Mouse (Mus musculus) limb, embryonic 11.5 days (tissue): Measurements from ENCODE around the gene Lancl1. TPM values are rescaled to one million over a fixed set of nuclear protein-coding genes. Genes with fewer than 3 reads are reported as not detected.

Experiments used
- ATAC-seq: fragments of 200-750 bp; cut with Nextera tagmentation; 2 replicates; pipeline ENCODE4 v1.8.0; 2017; ENCODE audit warnings: low read depth; ENCODE audit not compliant: insufficient number of reproducible peaks, low FRiP score, low TSS enrichment
- DNase-seq: peaks from one replicate; pipeline ENCODE4 v3.0.0-alpha.2; 2015; ENCODE audit warnings: low spot score
- H3K27ac ChIP-seq: fragments of 300-500 bp; sonication (generic); replicated peaks from 2 replicates; pipeline ENCODE4 v1.5.1; 2014; ENCODE audit warnings: low read depth, mild to moderate bottlenecking, low read length
- H3K27me3 ChIP-seq: fragments of 300-500 bp; sonication (generic); 2 replicates; pipeline ENCODE4 v1.6.1; 2014; ENCODE audit warnings: mild to moderate bottlenecking, low read length, mixed read lengths; ENCODE audit not compliant: control insufficient read depth, insufficient read depth
- H3K36me3 ChIP-seq: fragments of 300-500 bp; sonication (generic); 2 replicates; pipeline ENCODE4 v1.6.1; 2014; ENCODE audit warnings: mild to moderate bottlenecking, low read length, moderate library complexity, mixed read lengths; ENCODE audit not compliant: control insufficient read depth, insufficient read depth
- H3K4me1 ChIP-seq: fragments of 300-500 bp; sonication (generic); 2 replicates; pipeline ENCODE4 v1.6.1; 2014; ENCODE audit warnings: low read length, mixed read lengths; ENCODE audit not compliant: control insufficient read depth, insufficient read depth
- H3K4me2 ChIP-seq: fragments of 300-500 bp; sonication (generic); 2 replicates; pipeline ENCODE4 v1.6.1; 2014; ENCODE audit warnings: low read depth, mild to moderate bottlenecking, moderate library complexity; ENCODE audit not compliant: severe bottlenecking
- H3K4me3 ChIP-seq: fragments of 300-500 bp; sonication (generic); 2 replicates; pipeline ENCODE4 v1.5.1; 2014; ENCODE audit warnings: low read depth, low read length
- H3K9ac ChIP-seq: fragments of 300-500 bp; sonication (generic); 2 replicates; pipeline ENCODE4 v1.6.1; 2014; ENCODE audit warnings: mild to moderate bottlenecking, low read length
- H3K9me3 ChIP-seq: fragments of 300-500 bp; sonication (generic); 2 replicates; pipeline ENCODE4 v1.6.1; 2016; ENCODE audit warnings: low read length; ENCODE audit not compliant: control insufficient read depth
- WGBS: fragments of 180-500 bp; shearing (Covaris S2); extraction: QIAGEN DNeasy Blood & Tissue Kit; methylation state at CpG from one replicate; pipeline ENCODE4 v1.1.7; 2014; 5-methylcytosine and 5-hydroxymethylcytosine counted together
- polyA plus RNA-seq: library from polyadenylated mRNA; unstranded; fragments of >200 nt; fragmentation: Nextera tagmentation; extraction: Ambion mirVana; gene quantifications from 2 replicates; pipeline ENCODE4 v1.2.1, GENCODE M21; 2014

Lancl1 gene
- polyA plus RNA-seq, 1 experiment from 2014 or later, result 97.0 TPM

DNA sequence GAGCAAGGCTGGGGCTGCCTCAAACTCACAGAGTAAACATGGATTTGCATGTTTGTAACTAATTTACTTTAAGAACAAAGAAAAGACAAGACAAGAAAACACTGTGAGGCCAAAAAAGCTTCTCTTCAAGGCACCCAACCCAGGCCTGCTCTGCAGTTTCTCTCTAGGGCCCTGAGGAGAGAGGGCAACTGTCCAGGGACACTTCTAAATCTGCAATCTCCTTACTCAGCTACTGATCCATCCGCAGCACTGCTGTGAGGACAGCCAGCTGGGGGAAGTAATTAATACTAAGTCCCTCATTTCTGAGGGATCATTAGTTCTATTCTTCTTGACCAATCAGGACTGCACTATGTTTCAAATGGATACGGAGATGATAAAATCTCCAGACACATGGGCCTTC lies 12.5 kb downstream of the Lancl1 start:
- no peaks in the 10 kb centered on the region for H3K9me3 ChIP-seq
- no peak for ATAC-seq
- H3K9ac ChIP-seq, result no peak overlapping the region
- WGBS, result 89% methylated on average over 2 of the region's 2 CpGs
- H3K4me3 ChIP-seq, result no peak overlapping the region
- H3K36me3 ChIP-seq, result peaks cover 3% of the 10 kb centered on the region; the same call in 1 of the 2 replicates
- no peaks in the 10 kb centered on the region for H3K4me1 ChIP-seq
- no peak for DNase-seq
- no peaks in the 10 kb centered on the region for H3K27me3 ChIP-seq
- no peak overlapping the region for H3K4me2 ChIP-seq
- H3K27ac ChIP-seq, result no peak overlapping the region

DNA sequence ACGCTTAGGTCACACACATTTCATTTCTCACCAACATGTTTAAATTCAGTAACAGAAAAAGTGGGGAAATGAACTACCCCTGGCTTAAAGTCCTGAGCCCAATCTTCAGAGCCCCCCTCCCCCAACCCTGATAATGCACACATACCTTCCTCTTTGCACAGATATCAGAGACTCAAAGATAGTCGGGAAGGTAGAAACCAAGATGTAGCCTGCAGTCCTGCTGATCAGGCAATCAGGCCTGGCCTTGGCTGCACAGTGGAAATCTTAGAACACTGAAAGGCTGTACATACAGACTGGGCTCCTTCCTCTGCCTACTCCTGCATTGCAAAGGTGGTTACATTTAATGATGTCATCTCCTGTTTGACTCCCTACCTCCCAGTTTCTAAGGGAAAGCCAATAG lies 15.9 kb downstream of the Lancl1 start:
- Histone ChIP-seq H3K36me3 (peaks cover 3% of the 10 kb centered on the region; the same call in 1 of the 2 replicates), H3K9me3 (no peaks in the 10 kb centered on the region), H3K4me3 (no peak overlapping the region), H3K9ac (no peak overlapping the region), H3K27me3 (no peaks in the 10 kb centered on the region), H3K4me2 (no peak overlapping the region), H3K27ac (no peak overlapping the region), H3K4me1 (no peaks in the 10 kb centered on the region)
- ATAC-seq (no peak), DNase-seq (no peak)
- 91% methylated on average over 2 of the region's 2 CpGs for WGBS

DNA sequence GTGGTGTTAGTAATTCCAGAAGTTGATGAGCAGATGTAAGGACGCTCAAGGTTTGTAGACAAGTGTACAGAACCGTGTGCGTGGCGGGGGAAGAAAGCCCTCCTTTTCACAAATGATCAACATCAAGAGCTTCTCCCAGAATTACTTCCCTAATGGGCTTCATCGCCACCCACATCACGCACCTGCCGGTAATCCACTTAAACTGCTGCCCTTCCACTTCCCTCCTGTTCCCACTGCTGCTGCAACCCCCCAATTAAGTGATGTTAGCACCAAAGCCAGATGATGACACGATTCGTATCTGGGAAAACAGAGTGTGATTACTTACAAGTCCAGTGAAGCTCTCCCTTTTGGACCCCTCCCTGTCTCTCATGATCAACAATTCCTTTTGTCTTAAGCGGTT lies 16.6 kb downstream of the Lancl1 start:
- Histone ChIP-seq H3K36me3 (peaks cover 3% of the 10 kb centered on the region; the same call in 1 of the 2 replicates), H3K27me3 (no peaks in the 10 kb centered on the region), H3K4me2 (no peak overlapping the region), H3K9me3 (no peaks in the 10 kb centered on the region), H3K4me1 (no peaks in the 10 kb centered on the region), H3K27ac (no peak overlapping the region), H3K4me3 (no peak overlapping the region), H3K9ac (no peak overlapping the region)
- WGBS, result 93% methylated on average over 10 of the region's 10 CpGs
- ATAC-seq, result no peak
- no peak for DNase-seq

DNA sequence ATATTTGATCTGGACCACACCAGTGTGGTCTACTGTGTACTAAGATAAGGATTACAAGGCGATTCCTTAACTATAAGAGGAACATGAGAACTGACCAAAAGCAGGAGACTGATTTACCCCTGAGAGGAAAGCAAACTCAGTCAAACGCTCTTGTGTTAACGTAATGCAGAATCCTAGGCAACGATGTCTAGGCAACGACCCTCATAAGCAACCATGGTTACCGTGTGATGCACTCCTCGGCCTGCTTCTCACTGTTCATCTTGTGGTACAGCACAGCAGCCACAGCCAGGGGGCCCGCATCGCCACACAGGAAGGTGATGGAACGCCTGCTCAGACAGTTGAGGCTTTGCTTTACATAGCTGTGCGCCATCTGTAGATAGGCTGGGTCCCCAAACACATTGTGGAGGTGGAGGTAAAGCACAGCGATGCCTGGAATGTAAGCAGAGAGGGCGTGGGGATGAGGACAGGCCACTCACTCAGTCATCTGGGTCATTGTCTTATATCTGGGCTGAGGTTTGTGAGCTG lies 18.0 kb downstream of the Lancl1 start:
- no peak overlapping the region for H3K4me2 ChIP-seq
- H3K36me3 ChIP-seq, result peaks cover 3% of the 10 kb centered on the region; the same call in 1 of the 2 replicates
- H3K4me1 ChIP-seq, result no peaks in the 10 kb centered on the region
- no peak overlapping the region for H3K4me3 ChIP-seq
- H3K27me3 ChIP-seq, result no peaks in the 10 kb centered on the region
- WGBS, result 91% methylated on average over 13 of the region's 13 CpGs
- no peak overlapping the region for H3K9ac ChIP-seq
- ATAC-seq (no peak), DNase-seq (no peak)
- no peak overlapping the region for H3K27ac ChIP-seq
- H3K9me3 ChIP-seq, result no peaks in the 10 kb centered on the region

GRCm38 (mm10) chr1:67017101-67017870 lies 21.4 kb downstream of the Lancl1 start:
- DNase-seq, result no peak
- H3K4me2 ChIP-seq, result no peak overlapping the region
- no peak for ATAC-seq

DNA sequence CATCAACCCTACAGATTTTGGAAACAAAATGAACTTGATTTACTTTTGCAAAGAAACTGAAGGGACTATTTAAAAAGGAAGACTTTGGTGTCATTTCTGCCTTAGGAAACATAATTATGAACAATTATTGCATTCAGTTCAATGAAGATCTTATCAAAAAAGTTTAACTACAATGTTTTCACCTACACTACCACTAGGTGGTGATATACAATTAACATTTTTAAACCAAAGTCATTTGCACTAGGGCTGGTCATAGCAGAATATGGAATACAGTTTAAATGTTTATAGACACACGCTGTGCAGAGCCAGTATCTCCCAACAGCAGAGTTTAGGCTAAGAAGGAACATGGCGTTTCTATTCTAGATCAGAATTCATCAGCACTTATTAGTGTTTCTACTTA lies 24.5 kb downstream of the Lancl1 start:
- no peaks in the 10 kb centered on the region for H3K9me3 ChIP-seq
- H3K9ac ChIP-seq, result no peak overlapping the region
- WGBS, result 73% methylated on average over 2 of the region's 2 CpGs
- no peaks in the 10 kb centered on the region for H3K4me1 ChIP-seq
- no peak overlapping the region for H3K4me2 ChIP-seq
- no peaks in the 10 kb centered on the region; the same call in 1 of the 2 replicates for H3K36me3 ChIP-seq
- H3K27me3 ChIP-seq, result no peaks in the 10 kb centered on the region
- no peak for ATAC-seq
- H3K4me3 ChIP-seq, result no peak overlapping the region
- no peak overlapping the region for H3K27ac ChIP-seq
- DNase-seq, result no peak

More at GRCm38 (mm10) chr1:67017101-67017870, 21.4 kb downstream of the Lancl1 start:
- 94% methylated on average over 13 of the region's 13 CpGs for whole genome bisulfite sequencing
- no peaks in the 10 kb centered on the region for H3K27me3 ChIP-seq
- no peak overlapping the region for H3K9ac ChIP-seq
- H3K4me3 ChIP-seq, result no peak overlapping the region
- H3K36me3 ChIP-seq, result no peaks in the 10 kb centered on the region; the same call in 1 of the 2 replicates
- no peak overlapping the region for H3K27ac ChIP-seq
- H3K4me1 ChIP-seq, result no peaks in the 10 kb centered on the region
- H3K9me3 ChIP-seq, result no peaks in the 10 kb centered on the region

- H3K36me3 ChIP-seq, result peaks cover 5% of the 10 kb centered on the region; the same call in 1 of the 2 replicates
- H3K9me3 ChIP-seq, result no peaks in the 10 kb centered on the region
- no peaks in the 10 kb centered on the region for H3K27me3 ChIP-seq
- H3K4me2 ChIP-seq, result no peak overlapping the region
- H3K4me1 ChIP-seq, result no peaks in the 10 kb centered on the region
- WGBS, result 95% methylated on average over 3 of the region's 3 CpGs
- DNase-seq, result no peak
- ATAC-seq, result no peak
- no peak overlapping the region for H3K9ac ChIP-seq
- H3K4me3 ChIP-seq, result no peak overlapping the region
- H3K27ac ChIP-seq, result no peak overlapping the region
Observed at GRCm38 (mm10) chr1:67010520-67010919, 28.2 kb downstream of the Lancl1 start.

DNA sequence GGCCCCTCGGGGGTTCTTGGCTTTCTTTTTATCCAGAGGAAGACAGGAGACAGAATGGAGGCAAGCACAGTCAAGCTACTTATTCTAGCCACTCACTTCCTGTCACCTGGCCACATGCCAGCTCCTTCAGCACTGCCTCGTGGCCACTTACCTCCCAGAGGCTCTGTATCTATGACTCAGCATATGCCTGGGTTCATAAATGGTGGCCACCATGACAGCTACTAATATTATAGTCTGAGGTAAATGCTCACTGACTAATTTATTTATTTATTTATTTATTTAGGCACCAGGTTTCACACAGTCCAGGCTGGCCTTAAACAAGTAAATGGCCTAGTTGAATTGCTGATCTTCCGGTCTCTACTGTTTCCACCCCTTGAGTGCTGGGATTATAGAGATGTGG lies 35.0 kb downstream of the Lancl1 start:
- no peak for DNase-seq
- no peak overlapping the region for H3K27ac ChIP-seq
- H3K9me3 ChIP-seq, result no peaks in the 10 kb centered on the region
- 81% methylated on average over 3 of the region's 3 CpGs for WGBS
- no peak overlapping the region for H3K4me2 ChIP-seq
- ATAC-seq, result no peak
- H3K4me1 ChIP-seq, result no peaks in the 10 kb centered on the region
- H3K27me3 ChIP-seq, result no peaks in the 10 kb centered on the region
- no peak overlapping the region for H3K9ac ChIP-seq
- no peak overlapping the region for H3K4me3 ChIP-seq
- peaks cover 5% of the 10 kb centered on the region; the same call in 1 of the 2 replicates for H3K36me3 ChIP-seq
